Mouse (Mus musculus): ENCODE results near the gene Lztr1.
"Not testable (repeated sequence)": the region's sequence is repeated elsewhere in the genome, so short reads cannot be mapped to it uniquely, and the experiment has no call there.

Gene Lztr1

DNA sequence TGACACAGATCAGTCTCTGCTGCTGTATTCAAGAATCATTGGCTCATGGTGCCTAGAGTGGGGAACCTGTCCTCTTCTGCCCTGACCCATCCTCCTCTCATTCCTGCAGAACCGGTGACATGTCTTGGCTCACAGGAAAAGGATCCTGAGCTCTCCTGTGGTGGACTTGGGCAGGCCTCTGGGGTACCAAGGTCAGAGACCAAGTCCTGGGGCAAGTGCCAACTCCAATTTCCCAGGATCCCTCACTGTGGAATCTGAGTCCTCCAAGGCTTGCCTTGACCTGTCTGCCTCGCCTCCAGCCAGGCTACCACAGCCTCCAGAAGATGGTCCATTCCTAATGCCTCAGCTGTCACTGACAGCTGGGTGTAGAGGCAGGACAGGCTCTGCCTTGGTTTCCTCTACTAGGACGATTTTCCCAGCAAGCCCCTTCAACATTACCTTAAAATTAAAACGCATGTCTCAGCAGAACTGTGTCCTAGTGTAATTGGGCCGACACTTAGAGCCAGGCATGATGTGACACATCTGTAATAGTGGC, 1.4 kb upstream of the Lztr1 start:
- no peak for DNase-seq (ENCODE audit: low read depth, low spot score)

DNA sequence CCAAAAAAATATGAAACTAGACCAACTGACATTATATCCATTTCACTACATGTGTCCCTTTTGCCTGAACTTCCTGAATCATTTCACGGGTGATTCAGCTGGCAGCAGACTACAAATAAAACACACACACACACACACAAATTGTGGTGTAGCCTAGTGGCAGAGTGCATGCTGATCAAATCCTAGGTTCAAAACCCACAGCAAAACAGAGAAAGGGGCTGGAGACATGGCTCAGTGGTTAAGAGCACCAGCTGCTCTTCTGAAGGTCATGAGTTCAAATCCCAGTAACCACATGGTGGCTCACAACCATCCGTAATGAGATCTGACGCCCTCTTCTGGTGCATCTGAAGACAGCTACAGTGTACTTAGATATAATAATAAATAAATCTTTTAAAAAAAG, 457 bp upstream of the Lztr1 start:
- not testable (repeated sequence) for DNase-seq (ENCODE audit: low read depth, low spot score)

GRCm38 (mm10) chr16:17509240-17509597, 731 bp downstream of the Lztr1 start:
- DNase-seq (ENCODE audit: low read depth, low spot score) = peak; percentile 36

GRCm38 (mm10) chr16:17510143-17510542, 1.7 kb downstream of the Lztr1 start:
- no peak for DNase-seq (ENCODE audit: low read depth, low spot score)

- DNase-seq (ENCODE audit: low read depth, low spot score) = no peak
These were observed 2.2 kb downstream of the Lztr1 start for GRCm38 (mm10) chr16:17510686-17511085.

- DNase-seq (ENCODE audit: low read depth, low spot score) = no peak
These were observed 2.9 kb downstream of the Lztr1 start for GRCm38 (mm10) chr16:17511431-17511830.

- no peak for DNase-seq (ENCODE audit: low read depth, low spot score)
These were observed 10.4 kb downstream of the Lztr1 start for GRCm38 (mm10) chr16:17518910-17519309.

DNA sequence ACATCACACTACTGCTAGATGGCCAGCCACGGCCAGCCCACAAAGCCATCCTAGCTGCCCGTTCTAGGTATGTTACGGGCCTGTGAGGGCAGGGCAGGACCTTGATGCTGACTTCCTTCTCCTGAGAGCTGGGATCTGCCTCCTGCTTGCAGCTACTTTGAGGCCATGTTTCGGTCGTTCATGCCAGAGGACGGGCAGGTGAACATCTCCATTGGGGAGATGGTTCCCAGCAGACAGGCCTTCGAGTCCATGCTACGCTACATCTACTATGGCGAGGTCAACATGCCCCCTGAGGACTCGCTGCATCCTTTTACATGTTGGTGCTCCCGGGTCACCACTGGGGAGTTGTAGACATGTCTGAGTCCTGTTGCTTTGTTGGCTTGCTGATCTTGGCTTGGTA, 15.7 kb downstream of the Lztr1 start:
- DNase-seq (ENCODE audit: low read depth, low spot score) = no peak

DNA sequence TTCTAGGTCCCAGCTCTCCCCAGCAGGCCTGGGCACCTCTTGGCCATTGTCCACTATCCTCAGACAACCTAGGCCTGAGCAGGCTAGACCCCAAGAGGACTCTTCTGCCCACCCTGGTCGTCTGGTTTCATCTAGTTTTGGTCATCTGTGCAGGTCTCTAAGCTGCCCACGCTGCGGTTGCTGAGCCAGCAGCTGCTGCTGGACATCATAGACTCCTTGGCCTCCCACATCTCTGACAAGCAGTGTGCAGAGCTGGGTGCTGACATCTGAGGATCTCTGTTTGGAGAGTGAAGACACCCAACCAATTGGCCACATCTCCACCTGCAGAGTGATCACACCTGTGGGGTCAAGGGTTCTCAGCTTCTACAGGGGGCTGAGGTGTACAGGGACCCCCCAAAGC, 17.0 kb downstream of the Lztr1 start:
- no peak for DNase-seq (ENCODE audit: low read depth, low spot score)

GRCm38 (mm10) chr16:17526223-17526622, 17.7 kb downstream of the Lztr1 start:
- no peak for DNase-seq (ENCODE audit: low read depth, low spot score)

- no peak for DNase-seq (ENCODE audit: low read depth, low spot score)
These were observed 19.1 kb downstream of the Lztr1 start for GRCm38 (mm10) chr16:17527606-17528005.

DNA sequence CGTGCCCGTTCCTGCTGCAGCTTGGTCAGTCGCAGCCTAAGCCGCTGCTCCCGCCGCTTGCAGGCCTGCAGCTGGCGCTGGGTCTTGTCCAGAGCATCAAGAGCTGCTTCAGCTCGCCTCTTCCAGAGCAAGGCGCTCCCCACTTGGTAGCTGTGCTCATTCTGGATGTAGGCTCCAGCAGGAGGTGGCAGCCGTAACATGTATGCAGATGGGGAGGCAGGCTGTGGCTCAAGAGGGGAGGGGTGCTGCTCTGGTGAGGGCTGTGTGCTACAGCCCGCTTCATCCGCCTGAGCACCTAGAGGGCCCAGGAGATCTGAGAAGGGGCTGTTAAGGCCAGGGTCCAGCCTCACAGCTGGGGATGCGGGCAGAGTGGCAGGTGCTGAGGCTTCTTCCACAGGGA, 19.8 kb downstream of the Lztr1 start:
- no peak for DNase-seq (ENCODE audit: low read depth, low spot score)

- no peak for DNase-seq (ENCODE audit: low read depth, low spot score)
These were observed 21.6 kb downstream of the Lztr1 start for GRCm38 (mm10) chr16:17529981-17530586.

DNA sequence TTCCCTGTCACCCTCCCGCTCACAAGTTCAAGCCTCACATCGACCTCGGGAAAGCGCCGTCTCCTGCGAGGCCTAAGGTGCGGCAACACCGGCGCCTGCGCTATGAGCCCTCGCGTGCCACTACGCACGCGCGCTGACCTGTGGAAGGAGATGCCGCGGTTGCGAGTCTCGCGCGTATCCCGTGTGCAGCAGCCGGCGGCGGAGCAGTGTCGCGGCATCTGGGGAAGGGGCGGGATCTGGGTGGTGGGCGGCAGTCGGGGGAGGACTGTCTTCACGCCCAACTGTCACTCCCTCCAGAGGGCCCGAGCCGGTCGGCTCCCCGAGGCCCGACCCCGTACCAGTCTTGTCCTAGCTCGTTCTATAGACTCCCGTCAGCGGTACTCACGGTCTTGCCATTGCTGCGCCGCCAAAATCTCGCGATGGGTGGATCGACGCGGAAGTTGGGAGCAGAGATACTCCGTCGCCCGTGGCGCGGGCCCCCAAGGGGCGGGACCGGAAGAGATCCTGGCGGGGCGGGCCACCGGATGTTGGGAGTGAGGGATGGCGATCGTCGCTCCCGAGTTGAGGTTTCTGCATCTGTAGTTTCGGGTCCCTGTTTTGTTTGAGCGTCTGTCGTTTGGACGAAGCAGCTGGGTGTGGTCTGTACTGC, 22.3 kb downstream of the Lztr1 start, which contains the start of gene Thap7:
Gene Thap7, minus strand, starts transcription at position 497 of the 649 bp plus-strand sequence.
- peak; percentile 97 for DNase-seq (ENCODE audit: low read depth, low spot score)

- DNase-seq (ENCODE audit: low read depth, low spot score) = peak; percentile 78
These were observed 23.8 kb downstream of the Lztr1 start for GRCm38 (mm10) chr16:17532271-17532670.

GRCm38 (mm10) chr16:17532676-17533329, 24.3 kb downstream of the Lztr1 start:
- DNase-seq (ENCODE audit: low read depth, low spot score) = no peak

DNA sequence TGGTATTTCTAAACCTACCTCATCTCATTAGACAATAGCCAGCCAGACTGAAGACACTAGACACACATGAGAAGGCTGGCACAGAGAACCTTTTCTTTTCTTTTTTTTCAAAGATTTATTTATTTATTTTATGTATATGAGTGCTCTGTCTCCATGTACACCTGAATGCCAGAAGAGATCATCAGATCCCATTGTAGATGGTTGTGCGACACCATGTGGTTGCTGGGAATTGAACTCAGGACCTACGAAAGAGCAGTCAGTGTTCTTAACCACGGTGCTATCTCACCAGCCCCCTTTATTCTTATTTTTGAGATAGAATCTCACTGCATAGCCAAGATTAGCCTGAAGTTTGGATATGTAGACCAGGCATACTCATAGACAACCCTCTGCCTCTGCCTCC, 28.1 kb downstream of the Lztr1 start:
- no peak for DNase-seq (ENCODE audit: low read depth, low spot score)

- no peak for DNase-seq (ENCODE audit: low read depth, low spot score)
These were observed 34.1 kb downstream of the Lztr1 start for GRCm38 (mm10) chr16:17542632-17543031.

DNA sequence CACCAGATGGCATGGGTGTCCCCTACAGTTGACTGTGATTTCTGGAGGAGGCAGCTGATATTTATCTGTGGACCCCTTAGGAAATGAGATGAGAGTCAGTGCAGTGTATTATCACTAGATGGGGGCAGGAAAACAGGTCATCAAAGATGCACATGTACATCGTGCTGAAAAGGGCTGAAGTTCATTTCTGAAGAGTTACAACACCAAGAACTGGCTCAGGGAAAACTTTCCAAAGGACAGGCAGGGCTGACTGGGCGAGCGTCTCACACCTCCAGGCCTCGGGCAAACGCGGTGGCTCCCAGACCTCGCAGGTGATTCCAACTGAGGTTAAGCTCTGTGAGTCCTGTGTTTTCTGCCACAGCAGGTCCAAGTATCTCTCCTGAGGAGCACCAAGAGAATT, 44.3 kb downstream of the Lztr1 start:
- no peak for DNase-seq (ENCODE audit: low read depth, low spot score)

GRCm38 (mm10) chr16:17553910-17554685, 45.6 kb downstream of the Lztr1 start:
- DNase-seq (ENCODE audit: low read depth, low spot score) = peak; percentile 98

GRCm38 (mm10) chr16:17554702-17555101, 46.2 kb downstream of the Lztr1 start:
- DNase-seq (ENCODE audit: low read depth, low spot score) = not testable (repeated sequence)

DNA sequence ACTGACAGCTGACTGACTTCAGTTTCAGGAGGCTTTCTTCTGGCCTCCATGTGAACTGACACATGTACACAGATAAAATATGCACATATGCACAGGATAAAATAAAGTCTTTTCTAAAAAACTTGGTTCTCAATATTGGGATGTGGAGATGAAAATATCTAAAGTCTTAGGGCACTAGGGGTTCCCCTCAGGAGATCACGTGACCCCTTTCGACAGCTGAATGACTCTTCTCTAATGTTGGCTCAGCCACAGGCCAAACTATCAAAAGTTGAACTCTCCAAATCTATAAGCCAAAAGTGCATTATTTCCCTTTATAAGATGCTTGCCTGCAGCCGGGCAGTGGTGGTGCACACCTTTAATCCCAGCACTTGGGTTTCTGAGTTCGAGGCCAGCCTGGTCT, 47.7 kb downstream of the Lztr1 start:
- DNase-seq (ENCODE audit: low read depth, low spot score) = no peak
